Mouse (Mus musculus) CD4-positive, CD25-positive, alpha-beta regulatory T cell (primary cell): ENCODE results near the gene Map2. TPM values are rescaled to one million over a fixed set of nuclear protein-coding genes. Genes with fewer than 3 reads are reported as not detected.

Experiments
- polyA plus RNA-seq: library from polyadenylated mRNA; unstranded; fragments of 100-300 nt; shearing (Covaris generic); gene quantifications from one replicate; pipeline ENCODE4 v1.2.1, GENCODE M21; 2017

Gene Map2
- 1.3 TPM for polyA plus RNA-seq

GRCm38 (mm10) chr1:66175041-66175665, at the start of gene Map2:
Gene Map2, plus strand, starts transcription at chr1:66175273.

GRCm38 (mm10) chr1:66467821-66468703, 293.0 kb downstream of the Map2 start, which contains the start of gene Unc80:
Gene Unc80, plus strand, starts transcription at chr1:66468367.

Other genes with a start within 250 kb of the Map2 start
- gene Crygf, start 248.8 kb upstream of the Map2 start, polyA plus RNA-seq, result not detected